Mouse (Mus musculus): ENCODE data around the gene Mroh2a.

Gene Mroh2a

DNA sequence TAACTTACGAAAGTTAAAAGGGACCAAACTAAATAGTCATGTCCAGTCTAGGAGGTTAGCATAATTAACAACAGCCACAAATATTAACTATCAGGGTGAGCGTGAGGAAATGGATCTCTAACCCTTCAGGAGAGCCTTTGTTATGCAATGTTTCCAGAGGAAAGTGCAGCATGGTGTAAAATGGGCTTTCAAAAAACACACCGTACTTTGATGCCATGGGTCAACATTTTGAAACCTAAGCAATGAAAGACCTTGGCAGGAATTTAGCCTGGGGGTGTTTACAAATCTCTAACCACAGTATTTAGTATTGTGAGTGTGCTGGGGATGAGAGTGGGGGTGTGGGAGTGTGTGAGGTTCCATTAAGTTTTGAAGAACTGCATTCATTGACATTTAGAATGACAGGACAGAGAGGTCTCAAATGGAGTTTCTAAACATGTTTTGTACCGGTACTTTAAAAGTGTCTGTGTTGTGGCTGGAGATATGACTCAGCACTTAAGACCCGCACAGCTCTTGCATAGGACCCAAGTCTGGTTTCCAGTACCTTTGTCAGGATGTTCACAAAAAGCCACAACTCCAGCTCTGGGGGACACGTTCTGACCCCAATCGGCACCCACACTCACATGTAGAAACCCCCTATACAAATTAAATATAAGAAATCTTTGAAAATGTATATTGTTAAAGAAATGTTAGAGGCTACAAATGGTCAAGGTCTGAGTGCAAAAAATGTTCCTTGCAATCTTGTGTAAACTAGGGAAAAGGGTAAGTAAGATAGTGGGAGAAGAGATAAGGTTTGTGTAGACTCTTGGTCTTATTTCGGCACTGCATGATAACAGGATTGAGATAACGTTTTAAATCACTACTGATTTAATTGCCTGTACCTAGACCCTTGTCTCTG, 52.6 kb downstream of the Mroh2a start:
- DNase-seq, result no peak

DNA sequence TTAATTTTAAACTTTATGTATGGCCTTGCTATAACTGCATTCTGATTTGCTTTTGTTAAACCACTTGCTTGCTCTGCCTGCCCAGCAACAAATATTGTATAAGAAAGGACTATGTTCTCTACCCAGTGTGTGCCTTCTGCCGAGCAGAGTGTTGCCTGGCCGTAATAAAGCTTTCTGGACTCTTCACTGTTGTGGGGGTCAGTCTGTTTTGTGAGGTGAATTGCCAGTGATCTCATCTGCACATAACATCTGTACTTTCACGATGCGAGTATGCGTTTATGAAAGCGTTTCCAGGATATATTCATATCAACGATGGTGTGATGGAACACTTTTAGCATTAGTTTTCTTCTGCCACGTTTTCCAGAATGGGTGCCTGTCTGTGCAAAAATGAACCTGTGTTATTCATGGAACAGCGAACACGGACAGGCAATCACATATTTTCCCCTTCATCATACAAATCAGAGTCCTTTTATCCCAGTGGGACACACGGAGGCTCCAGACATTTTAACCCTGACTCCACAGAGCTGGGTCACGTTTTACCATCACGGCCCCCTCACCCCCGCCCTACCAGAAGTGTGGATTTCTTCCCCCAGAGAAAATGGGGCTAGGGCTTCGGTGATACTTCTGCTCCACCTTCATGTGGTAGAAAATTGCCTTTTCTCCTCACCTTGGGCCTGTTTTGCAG, 53.4 kb downstream of the Mroh2a start:
- DNase-seq, result peak; percentile 71

DNA sequence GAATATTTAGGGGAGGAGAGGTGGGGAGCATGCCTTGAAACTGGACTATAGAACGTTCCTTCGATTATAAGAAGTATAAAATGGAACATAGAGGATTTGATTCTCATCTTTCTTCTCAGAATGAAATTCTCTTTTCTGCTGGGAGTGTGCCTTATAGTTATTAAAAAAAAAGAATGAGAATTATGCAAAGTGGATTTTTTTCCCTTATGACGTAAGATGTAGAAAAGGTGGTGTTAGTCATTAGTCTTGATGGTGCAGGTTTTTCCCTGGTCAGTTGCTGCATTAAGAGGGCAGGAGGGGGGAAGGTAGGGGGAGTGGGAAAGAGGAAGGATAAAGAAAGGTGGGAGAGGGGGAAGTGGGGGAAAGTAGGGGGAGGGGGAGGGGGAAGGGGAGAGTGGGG, 55.5 kb downstream of the Mroh2a start:
- DNase-seq, result no peak

DNA sequence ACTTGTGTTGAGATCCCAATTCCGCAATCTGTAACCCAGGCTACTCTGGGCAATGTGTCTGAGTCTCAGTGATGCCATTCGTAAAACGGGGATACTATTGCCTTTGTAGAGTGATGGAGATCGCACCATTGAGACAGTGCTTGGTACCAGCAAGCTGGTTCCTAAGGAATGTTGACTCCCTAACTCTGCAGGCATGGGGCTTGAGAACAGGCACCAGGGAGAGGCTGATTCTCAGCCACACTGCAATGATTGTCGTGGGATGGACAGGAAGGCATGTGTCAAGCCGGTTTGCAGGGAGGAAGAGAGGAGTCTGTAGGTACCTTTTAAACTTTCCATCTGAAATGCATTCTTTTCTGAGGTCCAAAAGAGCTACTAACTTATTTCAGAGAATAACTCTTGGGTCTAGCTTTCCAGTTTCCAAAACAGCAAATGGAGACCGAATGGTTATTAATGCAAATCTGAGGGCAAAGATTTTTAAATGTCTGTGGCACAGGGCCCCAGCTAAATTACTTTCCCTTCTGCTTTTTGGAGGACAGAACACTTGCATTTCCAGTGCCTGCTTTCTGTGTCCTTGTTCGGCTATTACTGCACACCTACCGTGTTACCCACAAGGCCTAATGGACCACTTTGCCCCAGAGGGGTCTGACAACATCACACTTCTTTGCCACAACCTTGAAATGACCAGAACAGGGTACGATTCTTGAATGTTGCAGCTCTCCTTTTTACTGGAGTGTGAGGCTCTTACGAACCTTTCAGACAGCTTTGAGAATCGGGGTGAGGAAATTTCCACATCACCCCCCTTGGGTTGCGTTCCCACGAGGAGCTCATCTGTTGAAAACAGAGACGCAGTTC, 56.8 kb downstream of the Mroh2a start:
- DNase-seq, result no peak

DNA sequence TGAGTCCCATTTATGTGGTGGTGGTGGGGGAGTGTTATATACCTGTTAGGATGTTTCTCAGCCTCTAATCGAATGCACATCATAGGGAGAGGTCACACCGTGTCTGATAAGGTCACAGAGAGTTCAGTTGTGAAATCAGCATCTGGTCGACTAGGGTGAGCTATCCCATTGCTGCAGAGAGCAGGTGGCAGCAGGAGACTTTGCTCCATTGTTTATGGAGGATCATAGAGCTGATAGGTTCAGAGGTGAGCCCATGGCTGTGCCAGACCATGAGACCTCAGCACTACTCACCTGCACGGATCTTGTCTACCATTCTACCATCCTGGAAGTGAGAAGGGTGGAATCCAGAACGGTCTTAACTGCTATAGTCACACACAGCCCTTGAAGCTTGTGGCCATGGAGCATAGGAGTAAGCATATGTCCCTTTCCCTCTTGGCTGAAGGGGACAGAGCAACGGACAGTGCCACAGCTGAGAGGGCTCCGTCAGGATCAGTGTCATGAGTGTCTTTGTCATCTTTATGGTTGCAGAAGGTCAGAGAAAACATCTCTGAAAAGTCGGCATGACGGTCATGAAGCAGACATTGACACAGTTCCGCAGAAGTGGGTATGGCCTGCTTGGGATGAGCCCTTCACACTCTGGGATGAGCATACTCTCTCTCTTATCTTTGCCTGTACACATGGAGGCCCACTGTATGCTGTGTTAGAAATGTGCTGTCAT, 57.6 kb downstream of the Mroh2a start:
- no peak for DNase-seq

DNA sequence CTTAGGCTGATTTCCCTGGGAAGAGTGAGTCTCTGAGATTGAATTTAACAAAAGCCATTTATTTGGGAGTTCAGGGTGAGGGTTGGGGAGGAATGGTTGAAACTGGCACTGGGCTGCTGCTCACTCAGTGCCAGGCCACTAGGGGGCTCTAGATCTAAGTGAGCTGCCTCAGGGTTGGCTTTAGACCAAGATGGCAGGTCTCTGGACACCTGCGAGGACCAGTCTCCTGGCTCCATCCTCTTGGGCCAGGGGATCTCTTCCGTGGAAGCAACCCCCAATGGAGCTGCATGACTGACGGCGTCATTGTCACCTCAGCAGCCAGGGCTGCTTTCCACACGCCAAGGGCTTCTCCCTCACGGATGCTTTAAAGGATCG, 58.1 kb downstream of the Mroh2a start:
- no peak for DNase-seq

DNA sequence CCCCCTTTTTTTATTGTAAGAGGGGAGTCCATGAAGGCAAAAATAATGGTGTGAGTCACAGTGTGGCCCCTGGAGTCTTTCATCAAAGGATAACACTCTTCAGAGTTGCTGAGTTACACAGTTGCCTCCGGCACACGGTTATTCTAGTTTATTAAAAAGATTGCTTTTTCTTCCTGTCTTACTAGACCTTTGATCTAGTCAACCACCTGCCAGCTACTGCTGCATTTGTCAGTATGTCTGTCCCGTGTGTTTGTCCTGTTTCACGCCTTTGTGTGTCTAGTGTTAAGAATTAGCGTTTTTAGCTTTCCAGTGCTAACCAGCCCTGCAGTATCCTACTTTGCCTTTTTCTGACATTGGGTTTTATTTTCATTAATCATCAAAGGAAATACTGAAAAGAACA, 58.9 kb downstream of the Mroh2a start:
- DNase-seq, result no peak

DNA sequence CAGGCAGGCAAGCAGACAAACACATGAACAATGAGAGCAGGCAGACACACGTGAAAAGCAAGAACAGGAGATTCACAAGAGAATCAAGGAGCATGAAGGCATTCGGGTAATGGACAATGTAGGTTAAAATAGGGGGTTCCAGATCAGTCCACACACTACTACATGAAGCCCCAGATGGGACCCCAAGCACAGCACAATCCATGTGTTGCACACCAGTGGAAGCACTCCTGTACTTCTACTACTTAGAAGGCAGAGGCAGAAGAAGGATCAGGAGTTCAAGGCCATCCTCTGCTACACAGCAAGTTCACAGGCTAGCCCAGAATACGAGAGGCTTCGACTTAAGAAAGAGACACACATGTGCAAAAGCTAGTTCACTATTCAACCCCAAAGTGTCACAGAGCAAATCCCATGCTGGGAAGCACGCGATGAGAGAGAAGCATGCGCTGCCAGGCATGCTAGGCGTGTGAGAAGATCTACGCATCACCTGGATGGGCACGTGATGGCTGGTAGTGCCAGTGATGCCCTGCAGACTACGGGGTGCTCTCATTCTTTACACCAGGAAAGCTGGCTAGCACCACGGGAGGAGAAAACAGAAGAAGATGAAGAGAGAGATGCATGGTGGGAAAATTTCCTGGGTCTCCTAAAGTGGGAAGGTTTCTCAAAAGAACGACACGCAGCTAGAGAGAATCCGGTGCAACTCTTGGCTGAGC, 59.5 kb downstream of the Mroh2a start:
- DNase-seq, result no peak

DNA sequence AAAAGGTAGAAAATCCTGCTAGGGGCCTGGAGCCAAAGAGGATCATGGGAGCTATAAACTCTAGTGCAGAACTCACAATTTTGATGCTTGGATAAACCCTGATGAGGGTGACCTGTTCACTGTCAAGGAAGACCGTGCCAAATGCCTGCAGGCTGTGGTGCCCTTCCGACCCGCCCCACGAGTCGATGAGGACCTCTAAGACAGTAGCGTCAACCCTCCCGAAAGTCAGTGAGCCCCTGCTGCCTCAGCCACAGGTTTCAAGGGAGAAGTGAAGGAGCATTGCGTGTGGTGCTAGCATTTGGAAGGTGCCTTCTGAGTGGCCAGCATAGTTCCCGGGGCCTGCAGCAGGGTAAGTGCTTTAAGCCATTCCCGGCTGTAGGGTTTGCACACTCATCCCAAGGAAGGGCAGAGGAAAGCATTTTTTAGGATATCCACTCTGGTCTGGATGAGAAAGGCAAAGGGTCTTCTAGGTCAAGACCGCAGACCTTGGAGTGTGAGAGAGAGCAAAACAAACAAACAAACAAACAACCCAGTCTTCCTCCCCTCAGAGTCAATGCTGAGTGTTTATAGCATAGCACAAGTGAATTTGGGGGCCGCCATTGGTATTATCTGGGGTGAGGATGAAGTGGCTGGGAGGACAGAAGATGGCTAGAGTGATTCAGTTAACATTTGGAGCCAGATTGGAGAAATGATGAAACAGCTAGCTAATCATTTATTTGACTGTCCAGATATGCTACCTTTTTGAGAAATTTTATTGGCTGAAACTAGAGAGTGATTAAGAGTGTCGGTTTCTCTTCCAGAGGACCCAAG, 60.3 kb downstream of the Mroh2a start:
- no peak for DNase-seq

DNA sequence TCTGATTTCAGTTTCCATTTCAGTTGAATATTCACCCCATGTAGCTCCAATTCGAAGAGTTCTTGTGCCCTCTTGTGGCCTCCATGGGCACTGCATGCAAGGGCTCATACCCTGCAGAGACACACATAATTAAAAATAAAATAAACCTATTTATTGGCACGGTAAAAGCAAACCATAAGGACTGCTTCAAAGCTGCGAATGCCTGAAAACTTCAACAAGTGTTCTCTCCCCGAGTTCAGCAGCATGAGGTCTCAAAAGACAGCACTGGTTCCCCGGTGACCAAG, 60.9 kb downstream of the Mroh2a start:
- peak; percentile 70 for DNase-seq

DNA sequence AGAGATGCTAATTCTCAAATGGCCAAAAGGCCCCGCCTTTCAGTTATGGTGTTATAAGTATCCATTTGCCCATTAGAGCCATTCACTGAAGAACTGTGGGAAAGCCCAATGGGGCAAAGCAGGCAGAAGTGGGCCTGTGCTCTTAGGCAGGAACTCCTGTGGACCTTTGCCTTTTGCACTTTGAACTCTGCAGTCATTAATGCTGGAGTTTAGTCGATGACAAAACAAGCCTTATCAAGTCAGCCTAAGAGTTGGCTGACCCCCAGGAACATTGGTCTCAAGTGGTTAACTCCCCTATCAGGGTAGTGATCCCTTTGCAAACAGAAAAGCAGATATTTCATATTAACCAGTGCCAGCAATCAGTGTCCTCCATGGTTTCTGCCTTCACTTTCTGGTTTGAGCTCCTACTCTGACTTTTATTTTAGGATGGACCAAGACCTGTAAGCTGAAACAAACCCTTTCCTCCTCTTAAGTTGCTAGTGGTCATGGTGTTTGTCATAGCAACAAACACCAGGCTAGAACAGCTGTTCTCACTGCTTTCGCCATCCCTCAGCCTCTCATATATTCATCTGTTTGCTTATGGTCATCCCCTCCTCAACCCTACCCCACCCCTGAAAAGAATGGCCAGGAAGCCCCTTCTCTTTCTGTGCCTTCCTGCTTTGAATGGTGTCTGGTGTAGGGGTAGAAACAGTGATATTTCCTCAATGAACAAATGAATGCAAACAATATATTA, 61.4 kb downstream of the Mroh2a start:
- no peak for DNase-seq

DNA sequence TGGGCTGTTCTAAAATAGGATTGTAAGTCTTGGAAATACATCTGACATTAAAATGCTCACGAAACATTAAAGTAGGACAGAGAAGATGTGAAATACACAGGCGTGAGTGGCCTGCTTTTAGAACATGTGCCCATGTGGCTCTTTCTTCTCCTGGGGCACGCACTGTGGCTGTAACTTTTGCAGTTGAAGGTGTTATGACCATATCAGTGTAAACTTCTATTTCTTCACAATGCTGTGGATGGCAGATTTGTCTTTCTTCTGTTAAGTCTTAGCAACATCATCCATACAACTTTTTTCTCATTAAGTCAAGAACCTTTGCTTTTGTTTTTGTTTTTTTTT, 62.0 kb downstream of the Mroh2a start:
- DNase-seq, result no peak

DNA sequence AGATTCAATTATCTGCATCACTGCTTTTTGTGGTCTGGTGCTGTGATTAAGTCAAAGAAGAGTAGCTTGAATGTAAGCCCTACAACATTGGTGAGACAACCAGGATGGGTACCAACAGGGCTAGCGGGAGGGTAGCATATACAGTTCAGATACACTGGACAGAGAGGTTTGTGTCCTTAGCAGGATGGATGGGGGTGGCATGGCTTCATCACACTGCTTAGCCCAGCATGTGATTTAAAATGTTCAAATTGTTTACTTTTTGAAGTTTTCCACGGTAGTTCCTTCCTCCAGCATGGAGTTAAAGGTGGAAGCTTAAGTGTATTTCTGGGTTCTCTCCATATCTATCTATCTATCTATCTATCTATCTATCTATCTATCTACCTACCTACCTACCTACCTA, 62.4 kb downstream of the Mroh2a start:
- no peak for DNase-seq

DNA sequence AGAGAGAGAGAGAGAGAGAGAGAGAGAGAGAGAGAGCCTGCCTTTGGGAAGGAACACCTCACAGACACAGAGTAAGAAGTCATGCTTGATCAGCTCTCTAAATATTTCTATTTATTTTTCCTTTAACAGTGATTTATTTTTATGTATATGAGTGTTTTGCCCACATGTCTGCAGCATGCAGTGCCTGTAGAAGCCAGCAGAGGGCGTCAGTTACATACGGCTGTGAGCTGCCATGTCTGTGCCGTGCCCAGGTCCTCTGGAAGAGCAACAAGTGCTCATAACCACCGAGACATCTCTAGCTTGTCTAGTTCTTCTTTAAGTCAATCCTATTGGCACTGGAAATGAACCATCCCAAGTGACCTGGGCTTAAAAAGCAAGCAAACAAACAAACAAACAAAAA, 63.1 kb downstream of the Mroh2a start:
- peak; percentile 65 for DNase-seq

DNA sequence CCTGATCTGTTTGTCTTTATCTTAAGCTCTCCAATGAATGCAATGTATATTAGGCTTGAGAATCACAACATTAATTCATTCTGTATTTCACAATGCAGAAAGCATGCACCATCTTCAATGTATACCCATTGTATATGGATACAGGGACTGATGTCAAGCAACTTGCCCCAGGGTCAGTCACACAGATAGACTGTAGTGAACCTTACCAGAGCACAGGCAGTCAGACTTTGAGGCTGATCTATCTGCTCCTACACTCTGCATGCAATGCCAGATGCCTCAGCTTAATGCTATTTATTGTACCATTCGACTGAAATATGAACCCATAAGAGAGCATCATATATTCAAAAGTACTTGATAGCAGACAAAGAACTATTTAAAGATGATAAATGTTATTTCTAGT, 63.7 kb downstream of the Mroh2a start:
- DNase-seq, result no peak

DNA sequence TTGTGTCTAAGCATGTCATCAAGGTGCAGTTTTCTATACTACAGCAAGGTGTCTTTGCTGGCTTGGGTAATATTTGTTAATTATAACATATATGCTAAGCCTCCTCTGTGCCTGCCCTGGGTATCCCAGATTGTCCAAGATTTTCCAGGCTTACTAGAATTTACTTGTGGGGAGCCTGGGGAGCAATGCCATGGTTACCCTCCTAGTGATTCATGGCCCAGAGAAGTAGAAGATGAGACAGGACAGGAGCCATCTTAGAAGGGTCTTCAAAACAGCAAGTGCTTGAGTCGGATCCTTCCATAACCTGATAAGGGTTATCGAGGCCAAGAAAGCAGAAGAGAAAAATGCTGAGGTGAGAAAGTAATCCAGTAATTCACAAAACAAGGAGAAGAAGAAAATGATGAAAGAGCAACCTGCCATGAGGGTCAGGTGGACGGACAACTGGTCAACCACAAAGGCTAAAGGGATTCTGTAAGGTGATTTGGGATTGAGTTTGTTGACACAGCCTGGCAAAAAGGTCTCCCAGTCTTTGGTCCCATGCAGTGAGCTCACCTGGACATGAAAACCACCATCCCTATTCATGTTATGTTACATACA, 64.7 kb downstream of the Mroh2a start:
- DNase-seq, result no peak

DNA sequence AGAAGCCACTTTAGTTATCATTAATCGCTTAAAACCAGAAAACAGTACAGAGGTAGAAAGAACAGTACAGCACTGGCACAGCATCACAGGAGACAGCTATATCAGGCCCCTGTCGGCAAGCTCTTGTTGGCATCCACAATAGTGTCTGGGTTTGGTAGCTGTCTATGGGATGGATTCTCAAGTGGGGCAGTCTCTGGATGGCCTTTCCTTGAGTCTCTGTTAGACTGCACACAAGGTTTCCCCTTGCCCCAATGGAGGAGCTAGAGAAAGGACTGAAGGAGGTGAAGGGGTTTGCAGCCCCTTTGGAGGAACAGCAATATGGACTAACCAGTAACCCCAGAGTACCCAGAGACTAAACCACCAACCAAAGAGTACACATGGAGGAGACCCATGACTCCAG, 65.3 kb downstream of the Mroh2a start:
- DNase-seq, result no peak

DNA sequence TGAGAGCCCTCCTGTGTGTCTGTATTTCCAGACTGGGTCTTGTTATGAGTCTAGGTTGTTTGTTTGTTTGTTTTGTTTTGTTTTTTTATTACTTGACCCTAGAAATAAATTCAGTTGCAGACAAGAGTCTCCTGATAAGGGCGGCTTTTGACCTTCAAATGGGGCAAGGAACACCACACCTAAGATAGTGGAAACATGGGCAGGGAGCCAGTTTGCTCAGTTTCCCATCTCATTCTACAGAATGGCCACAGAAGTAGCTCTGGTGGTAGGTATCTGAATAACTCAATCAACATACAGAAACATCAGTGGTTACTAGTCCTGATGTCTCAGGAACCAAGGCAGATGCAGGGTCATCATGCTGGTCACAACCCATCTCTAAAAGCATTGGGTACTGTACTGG, 67.9 kb downstream of the Mroh2a start:
- peak; percentile 6 for DNase-seq

DNA sequence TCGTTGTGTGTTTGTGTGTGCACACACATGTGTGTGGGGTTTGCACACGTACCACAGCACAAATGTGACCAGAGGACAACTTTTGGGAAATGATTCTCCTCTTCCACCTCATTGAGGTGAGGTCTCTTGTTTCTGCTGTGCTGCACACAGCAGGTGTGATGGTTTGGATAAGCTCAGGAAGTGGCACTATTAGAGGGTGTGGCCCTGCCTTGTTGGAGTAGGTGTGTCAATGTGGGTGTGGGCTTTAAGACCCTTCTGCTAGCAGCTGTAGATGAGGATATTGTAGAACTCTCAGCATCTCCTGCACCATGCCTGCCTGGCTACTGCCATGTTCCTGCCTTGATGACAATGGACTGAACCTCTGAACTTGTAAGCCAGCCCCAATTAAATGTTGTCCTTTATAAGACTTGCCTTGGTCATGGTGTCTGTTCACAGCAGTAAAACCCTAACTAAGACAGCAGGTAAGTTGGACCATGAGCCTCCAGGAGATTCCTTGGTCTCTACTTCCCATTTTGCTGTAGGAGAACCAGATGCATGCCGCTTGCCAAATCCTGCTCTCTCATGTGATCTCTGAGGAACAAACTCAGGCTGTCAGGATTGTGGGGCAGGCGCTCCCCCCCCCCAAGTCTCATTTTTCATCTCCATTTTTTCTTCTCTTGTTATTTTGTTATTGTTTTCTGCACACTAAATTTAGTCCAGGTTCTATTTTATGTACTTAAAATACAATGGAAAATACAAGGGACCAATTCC, 69.6 kb downstream of the Mroh2a start:
- DNase-seq, result peak; percentile 5

All from retina, postnatal 1 day (tissue).